Mouse (Mus musculus): Measurements from ENCODE around the gene Sars2.

GRCm38 (mm10) chr7:28756079-28756478, 14.3 kb downstream of the Sars2 start, which contains the start of gene Ccer2:
- no peak for TF ChIP-seq POLR2A (IDR thresholded peaks at IDR 0.05; ENCODE audit: borderline replicate concordance, insufficient read depth, low read length)
- no peak for TF ChIP-seq CTCF (IDR thresholded peaks at IDR 0.05; ENCODE audit: borderline replicate concordance, insufficient read depth, low read depth, low read length)

Measured in cerebellum, adult 2 months (tissue).